Mouse (Mus musculus): Measurements from ENCODE around the gene Pum1.

Pum1 gene

GRCm38 (mm10) chr4:130828851-130829673 is 165.9 kb downstream of the Pum1 start:
- DNase-seq: peak; percentile 76

Measured in lung, postnatal 36 days (tissue).